Mouse (Mus musculus) urinary bladder, postnatal 4 days (tissue): ENCODE results near the gene Hist1h2bc.
"Not testable (repeated sequence)": the region's sequence is repeated elsewhere in the genome, so short reads cannot be mapped to it uniquely, and the experiment has no call there.

Experiments
- DNase-seq, 2 experiments: peaks; one replicate each; pipeline ENCODE4 v3.0.0; 2021 to 2022; ENCODE audit warnings: low spot score in 2 of 2

The Hist1h2bc gene

DNA sequence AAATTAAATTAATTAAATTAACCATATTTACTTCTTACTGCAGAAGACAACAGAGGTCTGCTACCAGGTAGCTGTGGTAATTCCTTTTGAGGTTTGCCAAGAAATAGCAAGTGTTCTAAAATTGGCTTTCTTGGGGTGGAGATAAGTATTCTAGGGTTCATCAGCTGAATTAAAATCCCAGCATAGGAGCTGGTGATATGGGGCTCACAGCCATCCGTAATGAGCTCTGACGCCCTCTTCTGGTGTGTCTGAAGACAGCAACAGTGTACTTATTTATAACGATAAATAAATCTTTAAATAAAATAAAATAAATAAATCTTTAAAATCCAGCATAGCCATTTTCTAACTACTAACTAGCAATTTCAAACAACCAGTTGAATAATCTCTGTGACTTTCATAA, 15.8 kb downstream of the Hist1h2bc start:
- no peak for DNase-seq

DNA sequence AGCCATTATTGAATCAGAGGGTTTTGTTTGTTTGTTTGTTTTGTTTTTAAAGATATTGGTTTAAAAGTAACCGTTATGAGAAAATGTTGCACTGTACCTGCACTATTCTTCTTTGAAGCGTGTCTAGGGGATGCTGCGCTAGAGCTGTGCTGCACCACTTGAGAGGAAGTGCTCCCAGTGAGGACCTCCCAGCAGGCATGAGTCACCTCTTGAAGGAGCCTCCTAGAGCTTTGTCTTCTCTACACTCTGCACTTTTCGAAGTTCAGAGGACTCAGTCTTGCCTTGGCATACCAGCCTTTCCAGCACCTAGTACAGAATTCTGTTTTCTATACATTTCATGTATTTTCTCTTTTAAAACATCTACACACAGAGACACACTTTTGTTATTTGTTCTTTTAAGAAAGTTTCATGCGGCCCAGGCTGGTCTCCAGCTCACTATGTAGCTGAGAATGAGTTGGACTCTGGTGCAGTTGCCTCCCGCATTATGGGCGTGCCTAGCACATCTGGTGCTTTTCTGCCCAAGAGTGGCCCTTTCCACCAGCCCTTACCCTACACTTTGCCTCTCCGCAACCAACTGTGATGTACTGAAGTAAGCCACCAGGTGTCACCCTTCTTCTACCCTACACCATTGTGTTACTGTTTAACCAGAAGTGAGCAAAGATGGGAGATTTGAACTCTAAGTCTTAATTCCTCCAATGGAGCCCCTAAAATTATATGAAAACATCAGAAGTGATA, 17.0 kb downstream of the Hist1h2bc start:
- peak in 1 of 2 experiments; percentile 66 for DNase-seq

DNA sequence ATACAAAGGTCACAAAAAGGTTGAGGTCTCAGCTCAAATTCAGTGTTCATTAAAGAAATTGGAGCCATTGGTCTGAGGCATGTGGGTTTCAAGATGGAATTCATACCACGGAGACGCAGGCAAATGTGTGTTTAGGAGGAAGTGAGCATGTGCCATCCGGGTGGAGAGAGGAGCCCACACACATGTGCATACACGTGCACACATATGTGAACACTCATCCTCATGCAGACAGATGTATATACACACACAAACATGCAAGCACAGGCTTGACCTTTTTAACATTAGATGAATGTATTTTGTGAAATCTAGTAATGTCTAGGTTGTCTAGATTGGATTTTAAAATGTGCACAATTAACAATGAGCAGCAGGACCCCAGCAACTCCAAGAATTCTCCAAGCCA, 18.2 kb downstream of the Hist1h2bc start:
- no peak for DNase-seq

GRCm38 (mm10) chr13:23702801-23703200, 18.8 kb downstream of the Hist1h2bc start:
- DNase-seq, result not testable (repeated sequence)

DNA sequence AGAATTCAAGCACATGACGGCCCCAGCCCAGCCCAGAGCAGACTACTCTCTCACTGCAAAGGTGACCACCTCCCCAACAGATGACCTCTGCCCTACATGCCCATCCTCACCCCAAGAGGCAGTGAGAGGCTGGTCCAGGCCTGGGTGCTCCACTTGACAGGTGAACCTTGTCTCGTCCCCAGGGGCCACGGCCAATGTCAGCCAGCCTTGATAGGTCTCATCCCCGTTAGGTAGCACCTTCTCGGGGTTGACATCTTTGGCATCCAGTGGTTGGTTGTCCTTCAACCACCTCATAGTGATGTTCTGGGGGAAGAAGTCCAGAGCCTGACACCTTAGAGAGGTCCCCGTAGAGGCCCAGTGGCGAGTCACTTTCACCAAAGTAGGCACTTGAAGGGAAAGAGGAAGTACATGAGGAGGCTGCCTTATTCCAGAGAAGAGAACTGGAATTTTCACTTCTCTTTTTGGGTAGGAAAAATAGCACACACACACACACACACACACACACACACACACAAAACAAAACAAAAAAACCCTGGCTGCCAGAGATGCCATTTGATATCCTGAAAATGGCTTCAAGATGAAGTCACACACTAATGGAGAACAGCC, 21.9 kb downstream of the Hist1h2bc start:
- no peak for DNase-seq

- DNase-seq, result no peak
Measured at GRCm38 (mm10) chr13:23706771-23707170, 22.8 kb downstream of the Hist1h2bc start.

- DNase-seq, result no peak
Measured at GRCm38 (mm10) chr13:23708041-23708440, 24.0 kb downstream of the Hist1h2bc start.

GRCm38 (mm10) chr13:23708654-23709053, 24.7 kb downstream of the Hist1h2bc start:
- DNase-seq, result no peak

GRCm38 (mm10) chr13:23709714-23710373, 25.8 kb downstream of the Hist1h2bc start:
- DNase-seq, result no peak

DNA sequence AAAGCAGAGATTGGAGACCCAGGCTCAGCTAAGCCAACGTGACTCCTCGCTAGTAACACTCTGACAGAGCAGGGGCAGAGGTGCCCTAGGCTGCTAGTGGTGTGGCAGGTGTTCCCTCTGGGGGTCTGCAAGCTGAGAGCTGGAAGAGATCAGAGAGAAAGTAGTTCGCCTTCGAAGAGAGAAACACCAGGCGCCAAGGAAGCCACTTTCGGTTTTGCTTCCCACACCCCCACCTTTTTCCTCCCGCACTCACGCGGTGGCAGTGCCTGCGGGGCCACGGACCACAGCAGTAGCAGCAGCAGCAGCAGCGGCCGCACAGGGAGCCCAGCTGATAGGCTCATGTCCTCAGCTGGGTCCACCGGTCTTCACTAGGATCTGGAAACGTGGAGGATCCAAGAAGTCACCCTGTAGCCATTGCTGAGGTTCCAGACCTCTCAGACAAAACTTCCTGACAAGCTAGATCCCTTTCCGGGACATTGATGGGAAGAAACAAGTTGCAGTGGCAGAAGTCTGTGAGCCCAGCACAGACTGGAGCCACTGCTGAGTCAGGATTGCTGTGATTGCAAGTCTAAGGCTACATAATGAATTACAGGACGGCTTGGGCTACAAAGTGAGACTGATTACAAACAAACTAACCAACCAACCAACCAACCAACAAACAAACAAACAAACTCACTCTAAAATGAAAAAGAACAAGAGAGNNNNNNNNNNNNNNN, 26.5 kb downstream of the Hist1h2bc start, which contains the start of gene Hfe:
Gene Hfe (minus strand): TSS at position 481 of the 716 bp plus-strand sequence.
- DNase-seq, result no peak

DNA sequence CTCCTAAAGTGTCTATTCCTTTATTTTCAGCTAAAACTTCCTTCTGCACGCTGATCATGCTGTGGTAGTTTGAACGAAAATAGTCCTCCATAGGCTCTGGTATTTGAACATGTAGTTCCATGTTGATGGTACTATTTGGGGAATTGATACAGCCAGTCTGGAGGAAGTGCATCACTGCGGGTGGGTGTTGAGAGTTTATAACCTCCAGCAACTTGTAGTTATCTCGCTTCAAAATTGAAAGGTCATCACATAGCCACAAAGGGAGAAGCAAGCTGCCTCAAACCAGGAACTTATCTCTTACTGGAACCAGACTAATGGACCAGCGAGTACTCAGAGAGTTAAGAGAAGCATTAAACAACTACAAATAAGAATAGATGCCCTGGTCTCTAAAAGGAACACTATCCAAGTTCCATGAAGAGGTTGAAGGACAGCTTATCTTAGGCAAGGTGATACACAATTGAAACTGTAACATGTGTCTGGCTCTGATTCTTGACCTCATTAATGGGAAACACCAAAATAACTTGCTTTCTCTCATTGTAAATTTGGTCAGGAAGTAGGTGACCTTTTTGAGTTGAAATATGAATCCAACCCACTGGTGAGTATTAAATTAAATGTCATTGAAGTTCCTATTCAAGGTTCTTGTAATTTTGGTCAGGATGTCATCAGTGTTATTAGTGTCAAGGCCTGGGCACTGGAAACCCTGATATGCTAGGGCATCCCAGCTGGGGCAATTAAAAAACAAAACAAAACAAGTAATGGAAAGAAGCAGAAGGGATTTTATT, 32.5 kb downstream of the Hist1h2bc start:
- DNase-seq, result no peak

GRCm38 (mm10) chr13:23717176-23717575, 33.2 kb downstream of the Hist1h2bc start:
- no peak for DNase-seq

- not testable (repeated sequence) for DNase-seq
Measured at GRCm38 (mm10) chr13:23717593-23718245, 33.7 kb downstream of the Hist1h2bc start.

DNA sequence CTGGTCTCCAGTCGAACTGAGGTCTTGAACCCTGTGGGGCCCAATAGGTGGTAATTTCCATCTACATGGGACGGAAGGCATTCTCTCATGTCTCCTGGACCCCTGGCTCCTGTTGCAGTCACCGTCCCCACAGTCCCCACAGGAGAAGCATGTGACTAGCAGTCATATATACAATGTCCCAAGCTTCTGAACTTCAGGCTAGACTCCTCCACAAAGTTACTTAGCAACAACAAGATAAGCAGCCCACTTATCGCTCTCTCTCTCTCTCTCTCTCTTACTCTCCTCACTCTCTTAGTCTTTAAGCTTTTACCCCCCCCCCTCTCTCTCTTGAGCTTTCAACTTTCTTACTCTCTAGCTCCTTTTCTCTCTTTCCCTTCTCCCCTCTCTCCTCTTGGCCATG, 40.2 kb downstream of the Hist1h2bc start:
- DNase-seq, result no peak

DNA sequence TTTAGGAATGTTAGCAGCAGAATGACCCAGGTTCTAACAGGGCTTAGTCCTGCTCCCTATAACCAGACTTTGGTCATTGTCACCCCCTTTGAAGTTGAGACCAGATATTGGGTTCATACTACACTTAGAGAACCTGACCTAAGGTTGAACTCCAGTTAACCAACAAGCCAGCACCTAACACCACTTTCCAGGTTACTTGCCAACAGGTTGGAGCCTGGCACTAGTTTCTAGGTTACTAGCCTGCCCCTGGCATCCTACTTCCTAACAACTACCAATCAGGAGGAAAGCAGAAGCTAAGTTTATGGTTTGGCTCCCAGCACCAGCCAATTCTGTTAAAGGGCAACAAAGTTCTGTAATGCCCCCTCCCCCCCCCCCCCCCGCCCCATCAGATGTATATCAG, 41.2 kb downstream of the Hist1h2bc start:
- DNase-seq, result no peak

DNA sequence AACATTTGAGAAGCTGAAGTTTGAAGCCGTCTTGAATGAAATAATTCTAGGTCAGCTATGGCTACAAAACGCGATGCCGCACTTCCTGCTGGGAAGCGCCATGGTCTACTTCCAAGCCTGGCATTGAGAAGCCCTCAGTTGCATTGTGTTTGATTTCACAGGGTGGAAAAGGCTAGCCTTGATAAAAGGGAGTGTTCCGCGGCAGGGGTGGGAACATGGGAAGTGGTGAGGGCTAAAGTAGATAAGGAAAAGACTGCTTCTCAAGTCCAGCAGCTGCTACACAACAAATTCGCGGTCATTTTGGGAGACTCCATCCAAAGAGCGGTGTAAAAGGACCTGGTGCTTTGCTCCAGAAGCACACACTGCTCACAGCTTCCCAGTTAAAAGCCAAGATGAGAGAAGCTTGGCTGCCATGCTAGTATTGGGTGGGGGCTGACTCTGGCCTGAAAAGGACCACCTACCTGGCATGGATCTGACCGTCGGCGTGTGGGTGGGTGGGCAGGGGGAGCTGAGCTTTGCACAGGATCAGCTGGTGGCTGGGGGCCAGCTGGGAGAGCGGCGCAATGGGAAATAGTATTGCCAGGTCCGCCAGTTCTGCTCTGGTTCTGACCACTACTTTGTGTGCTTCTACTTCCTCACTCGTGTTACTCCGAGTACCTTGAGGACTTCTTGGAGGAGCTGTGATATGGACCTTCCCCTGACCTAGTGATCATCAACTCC, 44.6 kb downstream of the Hist1h2bc start:
- DNase-seq, result no peak

DNA sequence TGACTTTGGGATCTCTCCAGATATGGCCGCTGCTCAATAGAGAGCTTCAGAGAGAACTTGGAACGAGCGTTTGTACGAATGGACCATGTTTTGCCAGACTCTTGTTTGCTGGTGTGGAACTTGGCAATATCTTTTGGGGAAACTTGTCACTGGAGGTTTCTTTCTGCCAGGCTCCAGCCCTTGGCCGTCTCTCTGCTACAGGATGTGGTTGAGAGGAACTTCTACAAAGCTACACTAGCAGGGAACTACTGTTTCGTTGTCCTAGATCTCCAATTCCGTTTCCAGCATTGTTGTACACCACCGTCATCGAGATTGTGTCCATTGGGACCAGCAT, 45.2 kb downstream of the Hist1h2bc start:
- no peak for DNase-seq

GRCm38 (mm10) chr13:23729706-23730105, 45.7 kb downstream of the Hist1h2bc start:
- DNase-seq, result no peak

DNA sequence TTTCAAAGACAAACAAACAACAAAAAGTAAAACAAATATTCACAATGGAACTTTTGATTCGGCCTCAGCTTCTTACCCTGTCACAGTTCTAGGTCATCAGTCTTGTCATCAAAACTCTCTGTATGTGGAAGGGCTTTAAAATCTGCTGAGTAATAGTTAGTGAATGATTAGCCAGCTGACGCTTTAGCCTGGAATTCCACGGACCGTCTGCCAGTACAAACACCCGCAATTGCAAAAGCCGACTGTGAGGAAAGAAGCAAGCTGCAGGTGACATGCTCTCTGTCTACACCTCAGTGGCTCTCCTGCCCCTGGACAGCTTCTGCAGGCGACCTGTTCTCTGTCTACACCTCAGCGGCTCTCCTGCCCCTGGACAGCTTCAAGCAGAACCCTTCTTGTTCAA, 46.5 kb downstream of the Hist1h2bc start:
- DNase-seq, result no peak

GRCm38 (mm10) chr13:23732156-23732804, 48.3 kb downstream of the Hist1h2bc start:
- no peak for DNase-seq
